Mouse (Mus musculus): ENCODE measurements around the gene Atg5. TPM values are rescaled to one million over a fixed set of nuclear protein-coding genes. Genes with fewer than 3 reads are reported as not detected.

Gene Atg5
- polyA plus RNA-seq, 1 experiment from 2014 or later, result 47.8 TPM

GRCm38 (mm10) chr10:44401600-44401999 lies 133.4 kb downstream of the Atg5 start:
- no peak overlapping the region for H3K4me3 ChIP-seq
- no peaks in the 10 kb centered on the region for H3K4me1 ChIP-seq
- no peaks in the 10 kb centered on the region for H3K36me3 ChIP-seq
- ATAC-seq (ENCODE audit: low FRiP score, low read depth), result no peak
- H3K4me2 ChIP-seq (replicated peaks), result no peak overlapping the region
- H3K27ac ChIP-seq (replicated peaks), result no peak overlapping the region
- H3K9me3 ChIP-seq, result no peaks in the 10 kb centered on the region
- 88% methylated on average over 10 of the region's 10 CpGs for WGBS
- no peaks in the 10 kb centered on the region for H3K27me3 ChIP-seq
- H3K9ac ChIP-seq (replicated peaks), result no peak overlapping the region

- no peaks in the 10 kb centered on the region for H3K4me1 ChIP-seq
- WGBS, result 85% methylated on average over 7 of the region's 7 CpGs
- no peak overlapping the region for H3K9ac ChIP-seq (replicated peaks)
- H3K4me3 ChIP-seq, result no peak overlapping the region
- H3K27me3 ChIP-seq, result no peaks in the 10 kb centered on the region
- no peak overlapping the region for H3K4me2 ChIP-seq (replicated peaks)
- no peaks in the 10 kb centered on the region for H3K9me3 ChIP-seq
- ATAC-seq (ENCODE audit: low FRiP score, low read depth), result no peak
- no peaks in the 10 kb centered on the region for H3K36me3 ChIP-seq
- H3K27ac ChIP-seq (replicated peaks), result no peak overlapping the region
Observed at GRCm38 (mm10) chr10:44403415-44403814, 135.3 kb downstream of the Atg5 start.

DNA sequence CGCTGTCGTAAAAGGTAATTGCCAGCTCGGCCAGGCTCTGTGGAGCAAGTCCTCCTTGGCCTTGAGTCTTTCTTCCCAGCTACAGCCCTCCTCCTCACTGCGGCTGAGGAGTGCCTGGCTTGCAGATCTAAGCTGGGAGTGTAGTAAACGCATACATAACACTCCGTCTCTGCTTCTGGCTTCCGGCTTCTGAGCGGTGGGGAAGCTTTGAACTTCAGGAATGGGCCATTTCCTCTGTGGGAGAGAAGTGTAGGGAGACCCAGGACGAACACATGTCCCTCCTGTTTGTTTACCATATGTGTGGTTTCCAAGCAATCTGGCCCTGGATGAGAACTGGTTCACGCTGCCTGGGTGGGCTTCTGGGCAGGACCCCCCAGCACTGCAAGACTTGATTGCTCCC lies 140.9 kb downstream of the Atg5 start:
- no peaks in the 10 kb centered on the region for H3K36me3 ChIP-seq
- no peak overlapping the region for H3K27ac ChIP-seq (replicated peaks)
- 84% methylated on average over 10 of the region's 10 CpGs for WGBS
- H3K9me3 ChIP-seq, result no peaks in the 10 kb centered on the region
- no peak overlapping the region for H3K4me3 ChIP-seq
- H3K27me3 ChIP-seq, result no peaks in the 10 kb centered on the region
- H3K9ac ChIP-seq (replicated peaks), result no peak overlapping the region
- H3K4me2 ChIP-seq (replicated peaks), result no peak overlapping the region
- H3K4me1 ChIP-seq, result no peaks in the 10 kb centered on the region
- no peak for ATAC-seq (ENCODE audit: low FRiP score, low read depth)

- no peak overlapping the region for H3K27ac ChIP-seq (replicated peaks)
Observed at GRCm38 (mm10) chr10:44409958-44410357, 141.8 kb downstream of the Atg5 start.

More at GRCm38 (mm10) chr10:44409958-44410357, 141.8 kb downstream of the Atg5 start:
- H3K4me1 ChIP-seq, result no peaks in the 10 kb centered on the region
- H3K4me2 ChIP-seq (replicated peaks), result no peak overlapping the region
- H3K36me3 ChIP-seq, result no peaks in the 10 kb centered on the region
- H3K9ac ChIP-seq (replicated peaks), result no peak overlapping the region
- no peak overlapping the region for H3K4me3 ChIP-seq
- H3K9me3 ChIP-seq, result no peaks in the 10 kb centered on the region
- ATAC-seq (ENCODE audit: low FRiP score, low read depth), result no peak
- 76% methylated on average over 11 of the region's 11 CpGs for WGBS
- H3K27me3 ChIP-seq, result no peaks in the 10 kb centered on the region

MicroRNAs encoded within 50 kb of the gene (microRNA counts, 519-probe panel; counts per million panel counts)
- microRNA mmu-miR-1929, result not detected

Small RNAs within 50 kb of the gene (microRNA-seq; reads per million reads assigned to microRNA genes)
- gene Mir1929, result 2.6 reads per million, percentile 3 among the genes with 10 or more reads in this experiment

Other genes with a start within 250 kb of the Atg5 start
- 0.60 and 0.77 TPM in 2 replicates for gene Crybg1, start 119.5 kb upstream of the Atg5 start, polyA plus RNA-seq (2016; fragmentation: Nextera tagmentation; extraction: Ambion mirVana)

Data from midbrain, embryonic 12.5 days (tissue).